Mouse (Mus musculus) stomach, postnatal 0 days (tissue): Measurements from ENCODE around the gene Wscd1.

Experiments used
- CTCF ChIP-seq: IDR thresholded peaks from 2 replicates; pipeline ENCODE4 v1.5.1; 2016; ENCODE audit warnings: antibody characterized with exemption, low read depth, mild to moderate bottlenecking, moderate library complexity
- EP300 ChIP-seq: optimal IDR thresholded peaks from 2 replicates; pipeline ENCODE3; 2016; ENCODE audit warnings: antibody characterized with exemption

- TF ChIP-seq EP300 (no peak), CTCF (no peak)
Observed at GRCm38 (mm10) chr11:71752626-71753025, 2.9 kb downstream of the Wscd1 start.
